Mouse (Mus musculus) forebrain, embryonic 16.5 days (tissue): Measurements from ENCODE around the gene Sgpp2. TPM values are rescaled to one million over a fixed set of nuclear protein-coding genes. Genes with fewer than 3 reads are reported as not detected.

ENCODE experiments used
- ATAC-seq: fragments of 200-750 bp; cut with Nextera tagmentation; 2 replicates; pipeline ENCODE4 v1.8.0; 2017; ENCODE audit warnings: mild to moderate bottlenecking, moderate library complexity
- H3K27ac ChIP-seq: fragments of 300-500 bp; sonication (generic); 2 replicates; pipeline ENCODE4 v1.5.1; 2014; ENCODE audit warnings: low read length, control low read depth
- H3K27me3 ChIP-seq: fragments of 300-500 bp; sonication (generic); replicated peaks from 2 replicates; pipeline ENCODE4 v1.6.1; 2014; ENCODE audit warnings: low read length; ENCODE audit not compliant: control insufficient read depth, insufficient read depth
- H3K36me3 ChIP-seq: fragments of 300-500 bp; sonication (generic); 2 replicates; pipeline ENCODE4 v1.6.1; 2014; ENCODE audit not compliant: control insufficient read depth, insufficient read depth
- H3K4me1 ChIP-seq: fragments of 300-500 bp; sonication (generic); replicated peaks from 2 replicates; pipeline ENCODE4 v1.6.1; 2014; ENCODE audit warnings: low read length; ENCODE audit not compliant: control insufficient read depth, insufficient read depth
- H3K4me2 ChIP-seq: fragments of 300-500 bp; sonication (generic); 2 replicates; pipeline ENCODE4 v1.6.1; 2014; ENCODE audit warnings: mild to moderate bottlenecking, low read length, control low read depth
- H3K4me3 ChIP-seq: fragments of 300-500 bp; sonication (generic); replicated peaks from 2 replicates; pipeline ENCODE4 v1.5.1; 2014; ENCODE audit warnings: mild to moderate bottlenecking, low read length, control low read depth
- H3K9ac ChIP-seq: fragments of 300-500 bp; sonication (generic); replicated peaks from 2 replicates; pipeline ENCODE4 v1.6.1; 2014; ENCODE audit warnings: low read depth, low read length, control low read depth
- H3K9me3 ChIP-seq: fragments of 300-500 bp; sonication (generic); 2 replicates; pipeline ENCODE4 v1.6.1; 2016; ENCODE audit warnings: low read length; ENCODE audit not compliant: control insufficient read depth
- WGBS: fragments of 180-500 bp; shearing (Covaris S2); extraction: QIAGEN DNeasy Blood & Tissue Kit; methylation state at CpG from one replicate; pipeline ENCODE4 v1.1.7; 2014; 5-methylcytosine and 5-hydroxymethylcytosine counted together
- polyA plus RNA-seq: library from polyadenylated mRNA; unstranded; fragments of >200 nt; fragmentation: Nextera tagmentation; extraction: Ambion mirVana; gene quantifications from 2 replicates; pipeline ENCODE4 v1.2.1, GENCODE M21; 2015

Gene Sgpp2
- polyA plus RNA-seq, 1 experiment from 2014 or later: 0.89 TPM

DNA sequence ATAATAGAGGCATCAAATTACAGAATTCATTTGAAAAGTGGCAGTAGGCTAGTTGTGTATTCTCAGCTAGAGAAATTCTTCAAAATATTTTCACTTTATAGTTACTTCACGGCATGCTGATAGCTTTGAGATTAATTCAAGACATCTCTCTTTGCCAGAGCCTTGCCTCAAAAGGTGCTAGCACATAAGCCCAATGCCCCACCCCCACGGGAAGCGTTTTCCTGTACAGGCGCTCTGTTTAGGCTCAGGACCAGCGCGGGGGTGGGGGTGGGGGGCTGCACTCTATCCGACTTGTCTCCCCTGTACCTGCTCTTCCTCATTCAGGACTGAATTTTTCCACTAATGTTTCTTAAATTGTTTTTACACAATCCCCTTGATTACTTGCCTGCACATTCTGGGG is 1.3 kb downstream of the Sgpp2 start:
- no peak overlapping the region for H3K9ac ChIP-seq
- H3K4me3 ChIP-seq: no peak overlapping the region
- 2% methylated on average over 7 of the region's 7 CpGs for WGBS
- H3K9me3 ChIP-seq: no peaks in the 10 kb centered on the region
- no peak overlapping the region for H3K4me2 ChIP-seq
- peaks cover 20% of the 10 kb centered on the region for H3K4me1 ChIP-seq
- H3K27ac ChIP-seq: no peak overlapping the region
- H3K36me3 ChIP-seq: no peaks in the 10 kb centered on the region
- ATAC-seq: no peak
- peaks cover 27% of the 10 kb centered on the region for H3K27me3 ChIP-seq

DNA sequence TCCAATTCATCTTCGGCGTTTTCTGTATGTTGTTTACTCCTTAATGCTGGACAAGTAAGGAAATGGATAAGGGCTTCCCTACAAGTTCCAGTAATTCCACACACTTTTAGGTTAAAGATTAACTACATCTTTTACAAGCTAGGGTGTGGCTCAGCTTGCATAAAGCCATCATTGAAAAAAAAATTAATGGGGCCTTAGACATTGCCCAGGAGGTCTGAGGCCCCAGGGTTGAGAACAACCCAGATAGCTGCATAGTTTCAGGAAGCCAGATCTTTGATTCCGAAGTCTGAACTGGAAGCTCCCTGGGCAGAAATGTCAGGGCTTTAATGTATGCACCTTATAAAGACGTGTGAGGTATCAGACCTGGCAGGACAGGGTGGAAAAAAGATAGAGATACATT is 2.8 kb downstream of the Sgpp2 start:
- H3K27ac ChIP-seq: no peak overlapping the region

DNA sequence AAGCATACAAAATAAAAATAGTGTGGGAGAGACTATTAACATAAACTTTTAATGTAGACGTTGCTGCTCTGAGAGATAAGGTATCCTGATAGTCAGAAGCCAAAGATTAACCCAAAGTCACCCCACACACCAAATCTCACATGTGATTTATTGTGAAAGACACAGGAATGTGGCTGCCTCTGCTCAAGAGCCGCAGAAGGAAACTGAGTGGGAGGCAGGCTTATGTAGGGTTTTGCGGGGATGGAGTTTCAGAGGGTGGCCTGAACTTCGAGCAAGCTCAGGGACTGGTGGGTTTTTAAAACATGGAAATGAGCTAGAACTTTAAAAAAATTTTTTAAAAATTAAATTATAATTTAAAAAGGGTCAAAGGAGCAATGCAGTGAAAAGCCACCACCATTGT is 3.8 kb downstream of the Sgpp2 start:
- H3K4me3 ChIP-seq: no peak overlapping the region
- peaks cover 22% of the 10 kb centered on the region for H3K27me3 ChIP-seq
- no peaks in the 10 kb centered on the region for H3K36me3 ChIP-seq
- ATAC-seq: no peak
- no peaks in the 10 kb centered on the region for H3K9me3 ChIP-seq
- no peak overlapping the region for H3K27ac ChIP-seq
- no peak overlapping the region for H3K9ac ChIP-seq
- WGBS: 92% methylated on average over 4 of the region's 4 CpGs
- H3K4me1 ChIP-seq: peaks cover 20% of the 10 kb centered on the region
- H3K4me2 ChIP-seq: no peak overlapping the region

More for the DNA sequence above, 2.8 kb downstream of the Sgpp2 start:
- 89% methylated on average over 4 of the region's 4 CpGs for WGBS
- Histone ChIP-seq H3K27me3 (peaks cover 25% of the 10 kb centered on the region), H3K9me3 (no peaks in the 10 kb centered on the region), H3K4me2 (no peak overlapping the region), H3K9ac (no peak overlapping the region), H3K36me3 (no peaks in the 10 kb centered on the region), H3K4me1 (peaks cover 20% of the 10 kb centered on the region), H3K4me3 (no peak overlapping the region)
- no peak for ATAC-seq

DNA sequence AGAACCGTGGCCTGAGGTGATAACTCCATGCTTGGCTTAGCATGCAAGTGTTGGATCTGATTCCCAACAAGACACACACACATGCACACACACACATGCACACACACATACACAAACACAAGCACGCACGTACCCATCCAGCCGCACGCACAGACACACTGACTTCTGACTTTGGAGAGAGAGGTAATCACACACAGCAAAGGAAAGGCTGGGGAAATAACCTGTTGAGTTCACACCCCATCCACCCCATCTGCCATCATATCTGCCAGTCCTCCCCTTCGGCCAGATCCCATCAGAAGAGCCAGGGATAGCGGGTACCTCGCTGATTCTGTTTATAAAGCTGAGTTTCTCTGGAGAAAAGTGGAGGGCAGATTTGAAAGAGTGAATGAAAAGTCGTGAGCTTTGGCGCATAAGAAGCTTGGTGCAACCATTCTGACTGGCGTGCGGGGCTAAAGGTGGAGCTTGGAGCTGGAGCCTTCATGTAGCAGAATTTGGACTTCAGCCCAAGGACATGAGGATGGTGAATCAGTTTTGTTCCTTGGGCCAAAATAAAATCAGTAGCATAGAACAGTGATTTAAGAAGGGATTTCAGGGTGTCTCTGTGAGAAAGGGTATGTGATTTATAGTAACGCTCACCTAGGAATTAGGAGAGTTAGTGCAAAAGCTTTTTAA is 8.1 kb downstream of the Sgpp2 start:
- H3K9ac ChIP-seq: no peak overlapping the region
- H3K4me3 ChIP-seq: no peak overlapping the region
- H3K36me3 ChIP-seq: no peaks in the 10 kb centered on the region
- H3K4me1 ChIP-seq: no peaks in the 10 kb centered on the region
- no peak for ATAC-seq
- 76% methylated on average over 13 of the region's 13 CpGs for WGBS
- H3K4me2 ChIP-seq: no peak overlapping the region
- no peak overlapping the region for H3K27ac ChIP-seq
- no peaks in the 10 kb centered on the region for H3K9me3 ChIP-seq
- no peaks in the 10 kb centered on the region for H3K27me3 ChIP-seq

DNA sequence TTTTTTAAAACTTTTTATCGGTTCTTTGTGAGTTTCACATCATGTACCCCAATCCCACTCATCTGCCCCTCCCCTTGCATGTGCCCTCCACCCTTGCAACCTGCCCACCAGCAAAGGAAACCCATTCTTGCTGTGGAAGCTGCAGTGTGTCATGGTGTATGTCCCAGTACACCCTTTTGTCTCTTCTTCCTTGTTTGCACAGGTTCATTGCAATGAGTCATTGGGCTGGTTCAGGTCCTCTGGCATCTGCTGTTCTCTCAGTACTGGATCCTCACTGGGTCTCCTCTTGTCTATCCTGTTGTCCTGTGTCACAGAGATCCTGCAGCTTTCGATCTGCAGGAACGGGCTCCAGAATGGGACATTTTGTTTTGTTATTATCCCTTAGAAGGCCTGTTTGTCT is 10.1 kb downstream of the Sgpp2 start:
- Histone ChIP-seq H3K27ac (no peak overlapping the region), H3K4me1 (no peaks in the 10 kb centered on the region), H3K9me3 (no peaks in the 10 kb centered on the region), H3K9ac (no peak overlapping the region), H3K4me2 (no peak overlapping the region), H3K36me3 (no peaks in the 10 kb centered on the region), H3K4me3 (no peak overlapping the region), H3K27me3 (no peaks in the 10 kb centered on the region)
- no peak for ATAC-seq
- 78% methylated on average over 3 of the region's 3 CpGs for WGBS

DNA sequence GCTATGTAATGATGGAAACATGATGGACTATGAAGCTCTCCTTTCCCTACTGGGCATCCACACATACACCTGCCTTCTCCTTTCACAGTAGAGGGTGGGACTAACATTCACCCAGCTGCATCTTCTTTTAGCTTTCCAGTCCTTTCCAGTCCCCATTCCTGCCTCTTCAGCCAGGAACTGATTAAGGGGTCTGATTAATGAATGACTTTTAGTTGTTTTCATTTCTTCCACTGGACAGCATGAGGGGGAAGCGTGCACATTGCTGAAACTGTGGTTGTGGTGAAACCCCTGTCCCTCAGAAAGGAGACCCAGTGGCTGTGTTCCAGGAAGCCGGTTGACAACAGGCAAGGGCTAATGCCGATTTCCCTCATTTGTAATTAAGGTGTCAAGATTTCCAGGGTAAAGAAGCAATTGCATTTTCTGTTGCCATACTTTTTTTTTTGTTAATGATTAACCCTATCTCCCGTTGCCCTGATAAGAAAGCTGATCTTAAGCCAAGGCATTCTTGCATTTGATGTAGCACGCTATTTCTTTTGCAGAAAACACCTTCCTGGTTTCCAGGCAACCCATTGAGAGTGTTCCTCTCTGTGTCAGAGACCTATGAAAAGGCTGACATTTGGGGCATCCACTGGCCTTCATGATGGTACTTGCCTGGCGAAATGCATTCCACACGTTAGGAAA is 12.1 kb downstream of the Sgpp2 start:
- Histone ChIP-seq H3K4me3 (no peak overlapping the region), H3K36me3 (no peaks in the 10 kb centered on the region), H3K27ac (no peak overlapping the region), H3K27me3 (no peaks in the 10 kb centered on the region), H3K9ac (no peak overlapping the region), H3K9me3 (no peaks in the 10 kb centered on the region), H3K4me2 (no peak overlapping the region), H3K4me1 (no peaks in the 10 kb centered on the region)
- no peak for ATAC-seq
- WGBS: 63% methylated on average over 7 of the region's 7 CpGs

DNA sequence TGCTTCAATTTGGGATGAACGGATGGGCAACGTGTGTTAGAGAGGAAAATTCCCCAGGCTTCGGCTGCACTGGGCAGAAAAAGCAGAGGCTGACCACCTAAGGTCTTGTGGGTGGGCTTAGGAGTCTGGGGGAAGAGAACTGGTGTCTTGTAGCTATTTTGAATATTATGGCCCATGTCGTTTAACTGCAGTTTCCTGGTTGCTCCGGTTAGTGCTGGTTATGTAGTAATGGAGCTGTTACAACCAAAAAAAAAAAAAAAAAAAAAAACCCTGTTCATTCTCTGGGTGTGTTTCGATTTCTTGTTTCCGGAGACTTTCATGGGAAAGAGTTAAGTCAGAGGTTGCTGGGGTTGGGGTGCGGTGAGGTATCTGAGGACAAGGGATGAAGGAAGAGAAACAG is 12.7 kb downstream of the Sgpp2 start:
- H3K27me3 ChIP-seq: no peaks in the 10 kb centered on the region
- no peak overlapping the region for H3K4me2 ChIP-seq
- H3K9me3 ChIP-seq: no peaks in the 10 kb centered on the region
- WGBS: 86% methylated on average over 8 of the region's 8 CpGs
- no peaks in the 10 kb centered on the region for H3K4me1 ChIP-seq
- no peak overlapping the region for H3K27ac ChIP-seq
- H3K9ac ChIP-seq: no peak overlapping the region
- no peak overlapping the region for H3K4me3 ChIP-seq
- no peaks in the 10 kb centered on the region for H3K36me3 ChIP-seq
- no peak for ATAC-seq

DNA sequence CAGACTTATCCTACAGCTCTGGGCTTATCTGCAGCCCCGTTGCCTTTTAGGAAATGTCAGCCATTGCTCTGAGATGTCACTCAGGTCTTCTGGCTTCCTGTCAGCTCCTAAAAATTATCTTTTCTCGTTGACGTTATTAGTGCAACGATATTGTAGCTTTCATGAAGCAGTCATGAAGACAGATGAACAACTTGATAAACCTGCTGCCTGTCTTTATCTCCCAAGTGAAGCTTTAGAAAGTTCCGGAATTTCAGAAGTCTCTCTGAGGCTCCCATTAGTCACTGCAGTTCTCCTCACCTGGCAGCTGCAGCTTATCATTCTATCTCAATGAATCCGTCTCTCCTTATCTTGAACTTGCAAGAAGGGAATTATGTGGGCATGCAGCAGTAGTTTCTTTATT is 13.9 kb downstream of the Sgpp2 start:
- Histone ChIP-seq H3K27me3 (no peaks in the 10 kb centered on the region), H3K4me2 (no peak overlapping the region), H3K4me3 (no peak overlapping the region), H3K9ac (no peak overlapping the region), H3K36me3 (no peaks in the 10 kb centered on the region), H3K27ac (no peak overlapping the region), H3K4me1 (no peaks in the 10 kb centered on the region), H3K9me3 (no peaks in the 10 kb centered on the region)
- WGBS: 92% methylated on average over 6 of the region's 6 CpGs
- ATAC-seq: no peak

DNA sequence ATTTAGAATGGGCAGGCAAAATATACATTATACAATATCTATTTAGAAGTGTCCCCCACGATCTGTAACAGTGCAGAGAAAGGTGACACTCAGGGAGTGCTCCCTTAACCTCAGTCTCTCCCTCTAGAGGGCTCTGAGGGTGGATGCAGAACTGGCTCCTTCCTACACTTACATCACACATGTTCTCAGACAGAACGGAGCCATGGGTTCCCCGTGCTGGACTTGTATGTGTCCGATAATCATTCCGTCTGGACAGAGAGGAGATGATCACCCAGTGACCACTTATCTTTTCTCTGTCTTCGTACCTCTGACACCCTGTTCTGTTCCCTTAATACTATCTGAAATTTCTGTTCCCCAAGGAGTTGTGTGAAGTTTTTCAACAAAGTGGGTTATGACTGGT is 15.7 kb downstream of the Sgpp2 start:
- no peak overlapping the region for H3K9ac ChIP-seq
- H3K36me3 ChIP-seq: no peaks in the 10 kb centered on the region
- no peaks in the 10 kb centered on the region for H3K27me3 ChIP-seq
- WGBS: 82% methylated on average over 6 of the region's 6 CpGs
- H3K4me3 ChIP-seq: no peak overlapping the region
- ATAC-seq: no peak
- no peak overlapping the region for H3K27ac ChIP-seq
- H3K9me3 ChIP-seq: no peaks in the 10 kb centered on the region
- no peak overlapping the region for H3K4me2 ChIP-seq
- H3K4me1 ChIP-seq: no peaks in the 10 kb centered on the region
